Mouse (Mus musculus) heart, adult 9 months (tissue): ENCODE measurements at regions not wholly inside any gene's neighbourhood (a gene's known extent, or its start where the extent isn't known, plus 50 kb on each side); places are given as distances from the start of the nearest gene placed in this dataset.

Experiments
- DNase-seq, 2 experiments: peaks; one replicate each; pipeline ENCODE4 v3.0.0; 2022; ENCODE audit warnings: low spot score in 2 of 2

DNA sequence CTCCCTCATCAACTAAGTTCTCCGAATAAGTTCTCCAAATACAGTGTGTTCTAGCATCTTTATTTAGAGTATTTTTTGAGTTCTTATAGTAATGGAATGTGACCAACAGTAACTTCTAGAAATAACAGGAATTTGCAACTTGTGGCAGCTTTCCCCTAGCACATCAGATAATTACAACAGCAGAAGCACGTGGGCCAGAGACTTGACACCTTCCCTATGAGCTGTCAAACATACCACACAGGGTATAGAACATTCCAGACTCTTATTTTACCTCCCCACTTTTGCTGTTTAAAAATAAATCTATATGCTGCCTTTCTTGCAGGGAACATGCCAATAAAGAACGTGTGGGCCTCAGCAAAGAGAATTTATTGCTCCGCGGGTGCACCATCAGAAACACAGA, 77.4 kb upstream of the Commd8 start:
- DNase-seq, result no peak

DNA sequence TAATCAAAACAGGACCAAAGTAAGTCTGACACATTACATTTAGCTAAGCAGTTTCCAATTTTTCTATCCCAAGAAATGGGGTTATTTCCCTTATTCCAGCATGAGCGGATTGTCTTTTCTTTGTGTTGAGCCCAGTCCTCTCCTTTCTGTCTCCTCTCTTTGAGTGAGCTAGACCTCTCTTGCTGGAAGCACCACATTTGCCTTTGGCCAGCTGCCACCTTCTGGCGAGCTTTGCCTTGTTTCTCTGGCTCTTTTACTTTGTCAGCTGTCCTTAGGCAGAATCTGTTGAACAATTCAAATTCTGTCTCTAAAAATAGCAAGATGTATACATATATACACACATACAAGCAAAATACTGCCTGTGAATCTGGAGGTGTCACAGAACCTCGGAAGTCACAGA, 76.1 kb upstream of the Commd8 start:
- peak in 1 of 2 experiments; percentile 65 for DNase-seq

DNA sequence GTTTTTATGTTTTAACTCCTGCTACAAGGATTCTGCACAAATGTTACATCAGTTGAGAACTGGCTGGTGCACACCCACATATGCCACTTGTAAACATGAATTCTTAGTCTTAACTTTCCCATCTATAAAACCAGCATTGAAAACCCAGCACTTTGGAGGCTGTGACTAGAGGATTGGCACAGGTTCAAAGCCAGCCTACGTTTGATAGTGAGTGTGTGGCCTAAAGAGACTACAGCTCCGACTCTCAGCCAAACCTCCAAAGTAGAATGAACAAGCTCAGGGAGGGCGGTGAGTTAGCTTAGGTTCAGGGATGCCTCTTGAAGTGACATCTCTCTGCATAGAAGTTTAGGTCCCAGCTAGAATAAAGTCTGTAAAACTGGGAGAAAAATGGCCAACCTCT, 75.0 kb upstream of the Commd8 start:
- no peak for DNase-seq

DNA sequence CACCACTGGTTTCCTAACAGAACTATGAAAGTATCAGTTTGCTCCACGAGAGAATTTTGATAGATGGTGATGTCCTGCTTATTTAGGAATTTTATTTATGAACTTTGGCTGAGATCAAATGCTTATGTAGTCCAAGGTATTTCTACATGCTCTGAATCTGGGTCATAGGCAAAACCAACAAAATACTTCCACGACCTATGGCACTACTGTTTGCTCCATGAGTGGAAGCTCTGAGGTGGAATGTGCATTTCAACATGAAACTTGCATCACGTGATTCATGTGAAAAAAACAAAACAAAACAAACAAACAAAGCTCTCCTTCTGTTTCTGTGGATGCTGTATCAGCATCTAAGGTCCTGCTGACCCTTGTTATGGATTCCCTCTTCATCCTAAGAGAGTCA, 73.5 kb upstream of the Commd8 start:
- no peak for DNase-seq

DNA sequence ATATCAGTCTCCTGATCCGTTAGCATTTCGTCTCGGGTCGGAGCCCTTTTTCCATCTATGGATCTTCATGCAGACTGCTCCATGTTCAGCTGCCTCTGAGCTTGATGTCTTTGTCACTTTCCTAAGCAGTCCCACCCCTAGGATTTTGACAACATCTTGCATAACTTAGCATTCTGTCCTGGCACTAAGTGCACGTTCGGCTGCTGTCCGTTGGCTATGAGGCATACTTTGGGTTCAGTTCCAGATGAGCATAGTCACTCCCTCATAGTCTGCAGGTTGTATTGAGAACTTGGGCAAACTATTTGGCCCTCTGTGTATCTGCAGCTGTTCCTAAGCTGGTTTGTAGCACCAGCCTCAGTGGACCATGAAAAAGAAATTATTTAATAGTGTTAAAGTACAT, 72.3 kb upstream of the Commd8 start:
- no peak for DNase-seq

DNA sequence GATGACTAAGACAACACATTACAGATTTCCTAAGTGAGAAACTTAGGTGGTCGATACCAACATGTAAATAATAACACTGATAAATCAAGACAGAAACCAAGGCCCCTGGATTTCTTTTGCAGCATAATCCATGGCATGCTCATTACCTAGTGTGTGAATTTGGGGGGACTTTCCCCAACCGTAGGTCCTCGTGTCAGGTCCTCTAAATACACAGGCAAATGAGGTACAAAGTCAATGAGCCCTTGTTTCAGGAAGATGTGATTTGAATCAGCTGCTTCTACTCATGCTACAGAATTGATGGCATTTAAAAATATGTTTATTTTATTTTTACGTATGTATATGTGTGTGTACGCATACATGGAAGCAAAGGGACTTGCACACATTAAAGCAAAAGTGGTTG, 59.0 kb upstream of the Commd8 start:
- DNase-seq, result no peak

DNA sequence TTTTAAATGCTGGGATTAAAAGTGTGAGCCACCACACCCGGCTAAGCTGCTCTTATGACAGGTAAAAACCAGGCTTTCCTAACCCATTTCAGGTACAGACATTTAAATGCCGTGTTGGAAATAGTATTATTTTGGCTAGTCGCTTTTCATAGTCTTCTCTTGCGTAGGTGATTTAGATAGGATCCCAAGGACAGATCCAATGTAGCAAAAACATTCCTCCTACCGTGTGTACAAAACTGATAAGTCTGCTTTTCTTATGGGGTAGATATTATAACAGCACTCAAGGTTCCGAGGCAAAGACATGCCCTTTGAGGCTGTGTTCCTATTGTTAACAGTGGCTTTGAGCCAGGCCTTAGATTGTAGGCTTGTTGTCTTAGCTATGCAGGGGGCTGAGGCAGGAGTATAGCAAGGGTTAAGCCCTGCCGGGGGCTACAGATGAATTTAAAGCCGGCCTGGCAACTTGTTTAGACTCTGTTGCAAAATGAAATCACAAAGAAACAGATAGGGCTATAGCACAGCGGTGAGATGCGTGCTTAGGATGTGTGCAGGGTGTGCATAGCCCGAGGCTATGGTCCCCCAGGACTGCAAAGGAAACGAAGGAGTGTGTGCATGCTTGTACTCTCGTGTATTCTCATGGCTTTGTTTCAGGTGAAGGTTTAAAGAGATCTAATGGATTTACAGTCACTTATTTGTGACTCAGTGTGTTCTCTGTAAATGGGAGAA, 57.7 kb upstream of the Commd8 start:
- DNase-seq, result no peak

DNA sequence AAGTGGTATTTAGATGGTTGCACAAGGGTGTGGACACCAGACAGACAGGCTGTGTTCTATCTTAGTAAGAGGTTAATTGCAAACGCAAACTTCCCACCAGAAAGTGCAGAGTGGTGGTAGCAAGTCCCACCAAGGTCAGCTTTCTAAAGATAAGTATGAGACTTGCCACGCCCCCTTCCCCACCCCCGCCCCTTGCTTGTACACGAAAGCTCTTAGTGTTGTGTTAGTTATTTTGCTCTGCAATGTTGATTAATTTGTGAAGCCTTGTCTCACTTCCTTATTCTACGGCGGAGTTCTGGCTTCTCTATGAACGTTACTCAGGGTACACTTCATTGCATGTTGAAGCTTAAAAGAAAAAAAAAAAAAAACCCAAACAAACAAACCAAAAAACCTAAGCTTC, 57.1 kb upstream of the Commd8 start:
- DNase-seq, result no peak

DNA sequence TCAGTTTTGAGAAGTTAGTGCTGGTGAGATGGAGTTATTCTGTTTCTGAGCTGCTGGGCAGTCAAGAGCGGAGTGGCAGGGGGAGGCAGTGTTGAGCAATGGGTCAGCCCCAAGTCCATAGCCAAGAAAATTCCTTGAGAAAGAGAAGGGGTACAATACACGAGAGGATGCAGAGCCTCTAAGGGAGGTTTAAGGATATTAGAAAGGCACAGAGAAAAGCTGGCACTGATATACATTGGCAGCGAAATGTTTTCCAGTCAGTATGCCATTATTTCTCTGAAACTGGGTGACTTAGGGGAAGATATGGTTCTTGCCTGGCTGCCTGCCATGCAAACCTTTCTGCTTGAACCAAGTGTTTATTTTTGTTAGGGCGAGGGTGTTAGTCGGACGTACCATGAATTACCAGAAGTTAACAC, 56.6 kb upstream of the Commd8 start:
- DNase-seq, result peak in 1 of 2 experiments; percentile 12

DNA sequence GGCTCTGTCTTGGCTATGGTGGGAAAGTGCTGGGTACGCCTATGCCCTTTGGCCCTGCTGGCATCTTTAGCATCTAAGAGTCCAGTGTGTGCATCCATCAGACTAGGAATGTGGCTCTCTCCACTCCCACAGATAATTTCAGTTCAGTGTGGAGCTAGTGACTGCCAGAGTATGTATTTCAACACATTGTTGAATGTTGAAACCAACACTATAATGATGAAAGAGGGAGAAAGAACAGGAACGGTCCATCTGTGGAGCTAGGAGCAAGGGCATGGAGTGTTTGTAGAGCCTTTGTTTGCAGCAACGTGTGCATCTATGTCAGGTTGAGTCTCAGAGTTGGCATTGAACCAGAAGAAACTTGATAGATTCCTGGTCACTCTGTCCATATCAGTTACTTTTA, 54.9 kb upstream of the Commd8 start:
- no peak for DNase-seq

DNA sequence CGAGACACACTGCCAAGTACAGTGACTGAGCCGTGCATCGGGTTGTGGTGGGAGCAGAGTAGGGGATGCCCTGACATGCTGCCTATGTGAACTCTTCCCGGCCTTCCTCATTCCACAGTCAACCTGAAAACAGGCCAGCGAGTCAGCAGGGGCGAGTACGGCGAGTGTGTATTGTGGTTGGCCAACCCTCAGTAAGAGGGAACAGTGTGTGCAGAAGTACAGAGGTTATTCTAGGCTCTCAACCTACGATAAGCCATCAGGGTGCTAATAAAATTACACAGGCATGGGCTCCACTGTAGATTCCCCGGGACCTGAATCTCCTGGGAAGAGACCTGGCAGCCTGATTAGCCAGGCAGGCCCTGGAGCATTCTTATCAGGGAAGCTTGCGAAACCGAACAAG, 51.7 kb upstream of the Commd8 start:
- DNase-seq, result peak; percentile 35 to 42

DNA sequence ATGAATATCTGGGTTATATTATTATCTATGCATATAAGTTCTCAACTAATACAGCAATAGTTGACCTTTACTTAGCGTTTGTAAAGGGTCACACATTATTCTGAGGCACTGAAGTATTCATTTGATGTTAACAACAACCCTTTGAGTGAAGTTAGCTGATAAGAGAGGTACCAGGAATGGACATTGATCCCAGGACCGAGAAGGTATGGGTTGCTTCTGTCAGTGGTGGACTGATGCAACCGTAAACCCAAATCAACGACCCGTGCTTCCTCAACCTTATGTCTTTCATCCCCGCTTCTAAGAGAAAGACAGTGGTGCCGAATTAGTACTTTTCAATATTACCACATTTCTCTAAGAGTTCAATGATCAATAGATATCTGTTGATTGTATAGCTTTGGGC, 51.3 kb upstream of the Commd8 start:
- no peak for DNase-seq
